ENCODE assay signal across 7 mouse cellular contexts in genomic region chr3:35088241-35089080, GRCm38 (mm10).
DNase-seq lines count a peak whose midpoint lies in the region.

No protein-coding gene starts in this region.

- peak; percentile 42 for DNase-seq in brain, adult 2 months (ENCODE audit: low read depth, low spot score)
- DNase-seq in cerebellum, adult 9-11 months: peak; percentile 28
- peak; percentile 33 to 71 for DNase-seq in frontal cortex, postnatal 36 days (ENCODE audit: low spot score in 2 of 2)
- DNase-seq in left cerebral cortex, postnatal 4 days: peak; percentile 62
- peak; percentile 38 to 52 for DNase-seq in right cerebral cortex, postnatal 36 days (ENCODE audit: low spot score in 2 of 2)
- DNase-seq in gastrocnemius, adult 8-10 months (ENCODE audit: low spot score in 2 of 2): no peak
- DNase-seq in testis, postnatal 14 days (ENCODE audit: low spot score): no peak

- intact Hi-C loops in left cerebral cortex, postnatal 4 days (cut with DNase I): no loop called here

Comparison
In these comparisons a context has a peak if more than half of its experiments do, and no peak if none do; other contexts are left out.
1. DNase-seq: peak in brain, adult 2 months (single experiment), cerebellum, adult 9-11 months (single experiment), frontal cortex, postnatal 36 days (2 of 2), left cerebral cortex, postnatal 4 days (single experiment) and right cerebral cortex, postnatal 36 days (2 of 2); none in gastrocnemius, adult 8-10 months (0 of 2) and testis, postnatal 14 days (single experiment).